In genomic region chr2:65925363-65925941, GRCm38 (mm10) we compare ENCODE assay signal across 19 mouse cellular contexts.
DNase-seq lines count a peak whose midpoint lies in the region; ATAC-seq and TF ChIP-seq lines count a peak whose summit lies in the region.
"Had no signal": no experiment of that assay in that cellular context is flagged by ENCODE, and none has a peak within 500 bp of the region (broad histone marks: within the 10 kb centered on the region; RNA-seq: fewer than 3 reads in every experiment).

No protein-coding gene starts in this region.

- no peak overlapping the region for H3K9ac ChIP-seq in hindbrain, embryonic 14.5 days
- H3K9ac ChIP-seq in neural tube, embryonic 13.5 days = no peak overlapping the region
- H3K9ac ChIP-seq: liver, embryonic 14.5 days; midbrain, embryonic 12.5 days had no signal

- peak overlapping the region; percentile 54 for H3K27ac ChIP-seq in left cerebral cortex, adult 2 months
- H3K27ac ChIP-seq in hindbrain, embryonic 14.5 days = no peak overlapping the region; the same call in 1 of the 2 replicates
- H3K27ac ChIP-seq in neural tube, embryonic 13.5 days (replicated peaks) = peak overlapping the region; percentile 59
- H3K27ac ChIP-seq: forebrain, embryonic 10.5 days; heart, adult 2 months; limb, embryonic 10.5 days; liver, embryonic 14.5 days; midbrain, embryonic 12.5 days had no signal

- H3K4me1 ChIP-seq in hindbrain, embryonic 14.5 days (replicated peaks; ENCODE audit: control insufficient read depth, insufficient read depth, low read length) = peaks cover 30% of the 10 kb centered on the region
- H3K4me1 ChIP-seq in neural tube, embryonic 13.5 days (replicated peaks) = peaks cover 48% of the 10 kb centered on the region

- H3K27me3 ChIP-seq in hindbrain, embryonic 14.5 days (ENCODE audit: control insufficient read depth, insufficient read depth, low read length) = no peaks in the 10 kb centered on the region
- no peaks in the 10 kb centered on the region for H3K27me3 ChIP-seq in neural tube, embryonic 13.5 days
- H3K27me3 ChIP-seq: midbrain, embryonic 12.5 days had no signal

- no peak for DNase-seq in left cerebral cortex, adult 2 months (ENCODE audit: extremely low spot score in 1 of 2, low spot score in 2 of 2)
- no peak for DNase-seq in left cerebral cortex, postnatal 36 days (ENCODE audit: low spot score in 2 of 2)
- DNase-seq in embryo, embryonic 11 days = peak; percentile 42
- DNase-seq in hindbrain, embryonic 14.5 days (ENCODE audit: low spot score) = no peak
- no peak for DNase-seq in adrenal gland, postnatal 25 days
- no peak for DNase-seq in cerebellum, postnatal 25 days
- DNase-seq: adrenal gland, postnatal 14 days; cerebellum, postnatal 36 days; heart, adult 2 months; lung, postnatal 10 days; right cerebral cortex, postnatal 25 days; thymus, postnatal 4 days had no signal

- ATAC-seq in hindbrain, embryonic 14.5 days (ENCODE audit: low FRiP score) = no peak
- ATAC-seq in neural tube, embryonic 13.5 days (ENCODE audit: low read depth) = no peak
- ATAC-seq in CD4-positive, CD25-positive, alpha-beta regulatory T cell, adult 4 months = no peak
- ATAC-seq: inflammation-experienced regulatory T-cells, adult 6 months had no signal

- no peaks in the 10 kb centered on the region for H3K36me3 ChIP-seq in hindbrain, embryonic 14.5 days (replicated peaks; ENCODE audit: control insufficient read depth, insufficient read depth)
- no peaks in the 10 kb centered on the region for H3K36me3 ChIP-seq in neural tube, embryonic 13.5 days
- H3K36me3 ChIP-seq: forebrain, embryonic 10.5 days; limb, embryonic 10.5 days; midbrain, embryonic 12.5 days had no signal

- H3K4me2 ChIP-seq in hindbrain, embryonic 14.5 days (replicated peaks) = peak overlapping the region; percentile 35
- peak overlapping the region; percentile 12; the same call in 1 of the 2 replicates for H3K4me2 ChIP-seq in neural tube, embryonic 13.5 days
- H3K4me2 ChIP-seq: midbrain, embryonic 12.5 days had no signal

- TF ChIP-seq CTCF in left cerebral cortex, adult 2 months (IDR thresholded peaks at IDR 0.05) = no peak

- 35% methylated on average over 15 of the region's 15 CpGs for WGBS in hindbrain, embryonic 14.5 days
- WGBS in neural tube, embryonic 13.5 days = 30% methylated on average over 15 of the region's 15 CpGs

- H3K4me3 ChIP-seq in left cerebral cortex, adult 2 months = no peak overlapping the region
- no peak overlapping the region for H3K4me3 ChIP-seq in hindbrain, embryonic 14.5 days (replicated peaks; ENCODE audit: low read length)
- H3K4me3 ChIP-seq in neural tube, embryonic 13.5 days = no peak overlapping the region
- H3K4me3 ChIP-seq: forebrain, embryonic 10.5 days; heart, adult 2 months; limb, embryonic 10.5 days; midbrain, embryonic 12.5 days had no signal

- H3K9me3 ChIP-seq in hindbrain, embryonic 14.5 days (ENCODE audit: control insufficient read depth, low read length) = no peaks in the 10 kb centered on the region
- H3K9me3 ChIP-seq in neural tube, embryonic 13.5 days = no peaks in the 10 kb centered on the region
- H3K9me3 ChIP-seq: forebrain, embryonic 10.5 days; limb, embryonic 10.5 days; midbrain, embryonic 12.5 days had no signal

- intact Hi-C loops in left cerebral cortex, adult 2 months (cut with DNase I) = no loop called here
- intact Hi-C loops in left cerebral cortex, postnatal 36 days (cut with DNase I) = no loop called here
